Mouse (Mus musculus) CH12.LX (cell line): ENCODE measurements around the gene Cldn22.

Experiments used
- CTCF ChIP-seq, 2 experiments: IDR thresholded peaks in 1 of 2; conservative IDR thresholded peaks in 1 of 2; 2 replicates each; pipeline ENCODE4 v1.5.1; 2011 to 2012; ENCODE audit warnings: low read depth in 2 of 2, low read length in 2 of 2, improper control_type of control experiment in 1 of 2, inconsistent platforms in 1 of 2, mild to moderate bottlenecking in 1 of 2, moderate library complexity in 1 of 2
- EP300 ChIP-seq: IDR thresholded peaks from 2 replicates; pipeline ENCODE4 v1.6.1; 2011; ENCODE audit warnings: low read length, improper control_type of control experiment
- ETS1 ChIP-seq: conservative IDR thresholded peaks from 2 replicates; pipeline ENCODE4 v1.6.1; 2012; ENCODE audit warnings: low read depth, mild to moderate bottlenecking, inconsistent platforms, low read length, improper control_type of control experiment, moderate library complexity
- MAFK ChIP-seq: IDR thresholded peaks from 2 replicates; pipeline ENCODE4 v1.6.1; 2011; ENCODE audit warnings: low read length, improper control_type of control experiment; ENCODE audit not compliant: insufficient replicate concordance
- NELFE ChIP-seq: IDR thresholded peaks from 2 replicates; pipeline ENCODE4 v1.6.1; 2011; ENCODE audit warnings: low read depth, low read length, improper control_type of control experiment
- POLR2A ChIP-seq: IDR thresholded peaks from 2 replicates; pipeline ENCODE4 v1.6.1; 2011; ENCODE audit warnings: low read depth, mild to moderate bottlenecking, improper control_type of control experiment, low read length
- POLR2AphosphoS2 ChIP-seq: IDR thresholded peaks from 2 replicates; pipeline ENCODE4 v1.6.1; 2011; ENCODE audit warnings: low read depth, low read length, improper control_type of control experiment
- ZKSCAN1 ChIP-seq: IDR thresholded peaks from 2 replicates; pipeline ENCODE4 v1.6.1; 2012; ENCODE audit warnings: low read depth, inconsistent platforms, low read length, improper control_type of control experiment, borderline replicate concordance
- ZNF384 ChIP-seq: IDR thresholded peaks from 2 replicates; pipeline ENCODE4 v1.6.1; 2012; ENCODE audit warnings: low read depth, low read length, improper control_type of control experiment, inconsistent platforms

GRCm38 (mm10) chr8:47809970-47810665, 14.2 kb upstream of the Cldn22 start:
- TF ChIP-seq EP300 (no peak), CTCF (conservative IDR thresholded peaks at IDR 0.05 in 1 of 2, IDR thresholded peaks at IDR 0.05 in 1 of 2; ENCODE audit: low read depth in 2 of 2, low read length in 2 of 2) (no peak), MAFK (no peak), POLR2AphosphoS2 (no peak), NELFE (no peak), ZNF384 (no peak), ETS1 (no peak), POLR2A (no peak), ZKSCAN1 (no peak)
